Mouse (Mus musculus) kidney, embryonic 16.5 days (tissue): ENCODE data around the gene Dync1li1. TPM values are rescaled to one million over a fixed set of nuclear protein-coding genes. Genes with fewer than 3 reads are reported as not detected.

Experiments used
- ATAC-seq: fragments of 200-750 bp; cut with Nextera tagmentation; 2 replicates; pipeline ENCODE4 v1.8.0; 2017; ENCODE audit warnings: moderate TSS enrichment; ENCODE audit not compliant: low FRiP score, low TSS enrichment
- H3K27ac ChIP-seq: fragments of 300-500 bp; sonication (generic); 2 replicates; pipeline ENCODE4 v1.5.1; 2014; ENCODE audit warnings: low read length
- H3K27me3 ChIP-seq: fragments of 300-500 bp; sonication (generic); 2 replicates; pipeline ENCODE4 v1.6.1; 2014; ENCODE audit warnings: low read length, control low read depth, mixed read lengths; ENCODE audit not compliant: insufficient read depth
- H3K36me3 ChIP-seq: fragments of 300-500 bp; sonication (generic); 2 replicates; pipeline ENCODE4 v1.6.1; 2014; ENCODE audit warnings: low read length, control low read depth, mixed read lengths; ENCODE audit not compliant: insufficient read depth
- H3K4me1 ChIP-seq: fragments of 300-500 bp; sonication (generic); 2 replicates; pipeline ENCODE4 v1.6.1; 2014; ENCODE audit warnings: low read length, control low read depth, mixed read lengths; ENCODE audit not compliant: insufficient read depth
- H3K4me2 ChIP-seq: fragments of 300-500 bp; sonication (generic); replicated peaks from 2 replicates; pipeline ENCODE4 v1.6.1; 2014; ENCODE audit warnings: low read depth, low read length
- H3K4me3 ChIP-seq: fragments of 300-500 bp; sonication (generic); 2 replicates; pipeline ENCODE4 v1.5.1; 2014; ENCODE audit warnings: mild to moderate bottlenecking, low read length
- H3K9ac ChIP-seq: fragments of 300-500 bp; sonication (generic); replicated peaks from 2 replicates; pipeline ENCODE4 v1.6.1; 2014; ENCODE audit warnings: low read length
- H3K9me3 ChIP-seq: fragments of 300-500 bp; sonication (generic); 2 replicates; pipeline ENCODE4 v1.6.1; 2016; ENCODE audit warnings: low read length, control low read depth
- WGBS: fragments of 180-500 bp; shearing (Covaris S2); extraction: QIAGEN DNeasy Blood & Tissue Kit; methylation state at CpG from one replicate; pipeline ENCODE4 v1.1.7; 2014; 5-methylcytosine and 5-hydroxymethylcytosine counted together
- polyA plus RNA-seq: library from polyadenylated mRNA; unstranded; fragments of >200 nt; fragmentation: Nextera tagmentation; extraction: Ambion mirVana; gene quantifications from 2 replicates; pipeline ENCODE4 v1.2.1, GENCODE M21; 2015

The Dync1li1 gene
- polyA plus RNA-seq, 1 experiment from 2014 or later: 45.7 TPM

- Histone ChIP-seq H3K9me3 (no peaks in the 10 kb centered on the region), H3K36me3 (peaks cover 6% of the 10 kb centered on the region), H3K4me3 (no peak overlapping the region), H3K9ac (no peak overlapping the region), H3K27me3 (no peaks in the 10 kb centered on the region), H3K4me2 (no peak overlapping the region), H3K4me1 (peaks cover 15% of the 10 kb centered on the region), H3K27ac (no peak overlapping the region)
- no peak for ATAC-seq
- 84% methylated on average over 9 of the region's 9 CpGs for WGBS
These were observed 51.7 kb downstream of the Dync1li1 start for GRCm38 (mm10) chr9:114740336-114740735.

DNA sequence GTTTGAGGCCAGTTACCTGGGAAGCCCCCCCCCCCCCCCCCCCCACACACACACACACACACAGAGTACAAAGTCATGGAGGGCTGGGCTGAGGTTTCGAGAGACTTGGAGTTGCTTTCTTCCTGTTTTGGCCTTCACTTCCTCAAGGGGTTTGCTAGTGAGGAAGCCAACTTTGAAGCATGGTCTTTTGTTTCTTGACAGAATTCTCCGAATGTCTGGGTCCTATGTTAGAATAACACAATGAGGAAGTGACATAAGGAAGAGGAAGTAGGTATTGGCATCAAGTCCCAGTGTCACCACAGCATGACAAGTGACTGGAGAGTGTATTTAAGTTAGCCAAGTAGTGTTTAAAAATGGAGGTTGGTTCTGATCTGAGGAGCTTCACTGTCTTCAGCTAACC is 54.1 kb downstream of the Dync1li1 start:
- Histone ChIP-seq H3K27me3 (no peaks in the 10 kb centered on the region), H3K4me2 (no peak overlapping the region), H3K27ac (no peak overlapping the region; the same call in 1 of the 2 replicates), H3K4me3 (no peak overlapping the region), H3K9me3 (no peaks in the 10 kb centered on the region), H3K36me3 (peaks cover 17% of the 10 kb centered on the region), H3K9ac (no peak overlapping the region), H3K4me1 (no peaks in the 10 kb centered on the region; the same call in 1 of the 2 replicates)
- WGBS: 79% methylated on average over 2 of the region's 2 CpGs
- ATAC-seq: no peak

GRCm38 (mm10) chr9:114745163-114745562 is 56.6 kb downstream of the Dync1li1 start:
- Histone ChIP-seq H3K9ac (no peak overlapping the region), H3K27ac (no peak overlapping the region), H3K4me3 (no peak overlapping the region), H3K4me1 (no peaks in the 10 kb centered on the region; the same call in 1 of the 2 replicates), H3K27me3 (no peaks in the 10 kb centered on the region), H3K9me3 (no peaks in the 10 kb centered on the region), H3K4me2 (no peak overlapping the region), H3K36me3 (peaks cover 26% of the 10 kb centered on the region)
- no peak for ATAC-seq
- 77% methylated on average over 4 of the region's 4 CpGs for WGBS

GRCm38 (mm10) chr9:114745654-114746053 is 57.1 kb downstream of the Dync1li1 start:
- H3K27ac ChIP-seq: no peak overlapping the region
- no peaks in the 10 kb centered on the region for H3K9me3 ChIP-seq
- no peak overlapping the region for H3K4me3 ChIP-seq
- 81% methylated on average over 4 of the region's 4 CpGs for WGBS
- peaks cover 21% of the 10 kb centered on the region for H3K36me3 ChIP-seq
- no peaks in the 10 kb centered on the region; the same call in 1 of the 2 replicates for H3K4me1 ChIP-seq
- H3K9ac ChIP-seq: no peak overlapping the region
- no peaks in the 10 kb centered on the region for H3K27me3 ChIP-seq
- H3K4me2 ChIP-seq: no peak overlapping the region
- no peak for ATAC-seq

GRCm38 (mm10) chr9:114747012-114747411 is 58.4 kb downstream of the Dync1li1 start:
- WGBS: 58% methylated on average over 10 of the region's 10 CpGs
- Histone ChIP-seq H3K27ac (no peak overlapping the region), H3K9ac (no peak overlapping the region)

DNA sequence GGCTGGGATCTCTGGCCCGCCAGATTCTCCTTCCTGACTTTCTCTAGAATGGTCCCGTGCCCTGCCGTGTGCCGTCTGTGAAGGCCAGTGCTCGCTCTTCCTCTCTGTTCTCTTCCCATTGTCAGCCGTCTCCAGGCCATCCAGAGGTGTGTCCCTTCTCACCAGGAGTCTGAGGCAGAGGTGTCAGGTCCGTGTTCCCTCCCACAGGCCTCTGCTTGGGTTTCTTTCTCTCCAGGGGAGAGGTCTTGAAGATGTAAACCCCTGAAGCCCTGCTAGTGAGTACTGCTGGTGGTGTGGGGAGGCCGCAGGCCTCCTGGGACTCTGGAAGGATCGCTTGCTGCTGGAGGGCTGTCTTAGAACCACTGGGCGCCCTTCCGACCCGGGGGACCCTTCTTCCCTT is 58.9 kb downstream of the Dync1li1 start:
- Histone ChIP-seq H3K4me1 (no peaks in the 10 kb centered on the region; the same call in 1 of the 2 replicates), H3K27ac (no peak overlapping the region), H3K27me3 (no peaks in the 10 kb centered on the region), H3K9ac (no peak overlapping the region), H3K36me3 (peaks cover 20% of the 10 kb centered on the region), H3K9me3 (no peaks in the 10 kb centered on the region), H3K4me2 (no peak overlapping the region), H3K4me3 (no peak overlapping the region)
- WGBS: 69% methylated on average over 12 of the region's 12 CpGs
- no peak for ATAC-seq

More at GRCm38 (mm10) chr9:114747012-114747411, 58.4 kb downstream of the Dync1li1 start:
- H3K27me3 ChIP-seq: no peaks in the 10 kb centered on the region
- ATAC-seq: no peak; the same call in 1 of the 2 replicates
- no peak overlapping the region for H3K4me3 ChIP-seq
- no peaks in the 10 kb centered on the region; the same call in 1 of the 2 replicates for H3K4me1 ChIP-seq
- H3K36me3 ChIP-seq: peaks cover 20% of the 10 kb centered on the region
- no peak overlapping the region for H3K4me2 ChIP-seq
- no peaks in the 10 kb centered on the region for H3K9me3 ChIP-seq

DNA sequence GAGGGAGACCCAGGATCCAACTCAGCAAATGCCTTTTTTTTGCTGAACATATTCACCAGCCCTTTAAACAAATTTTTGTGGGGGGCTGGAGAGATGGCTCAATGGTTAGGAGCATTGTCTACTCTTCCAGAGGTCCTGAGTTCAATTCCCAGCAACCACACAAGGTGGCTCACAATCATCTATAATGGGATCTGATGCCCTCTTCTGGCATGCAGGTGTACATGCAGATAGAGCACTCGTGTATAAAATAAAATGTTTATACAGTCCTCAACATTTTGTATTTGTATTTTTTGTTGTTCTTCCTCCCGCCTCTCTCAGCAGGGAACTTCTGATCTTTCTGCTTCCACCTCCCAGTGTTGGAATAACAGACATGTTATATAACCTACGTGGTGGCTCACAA is 63.0 kb downstream of the Dync1li1 start:
- no peak for ATAC-seq
- H3K4me3 ChIP-seq: no peak overlapping the region
- no peaks in the 10 kb centered on the region; the same call in 1 of the 2 replicates for H3K4me1 ChIP-seq
- no peak overlapping the region for H3K4me2 ChIP-seq
- no peaks in the 10 kb centered on the region for H3K9me3 ChIP-seq
- H3K27ac ChIP-seq: no peak overlapping the region
- no peak overlapping the region for H3K9ac ChIP-seq
- H3K27me3 ChIP-seq: no peaks in the 10 kb centered on the region
- peaks cover 26% of the 10 kb centered on the region for H3K36me3 ChIP-seq
- 81% methylated on average over 3 of the region's 3 CpGs for WGBS

GRCm38 (mm10) chr9:114752311-114752710 is 63.7 kb downstream of the Dync1li1 start:
- Histone ChIP-seq H3K4me3 (0 out of 2 replicates have a peak overlapping the region, but pooled peaks have one; percentile 55), H3K27ac (no peak overlapping the region), H3K4me2 (peak overlapping the region; percentile 78), H3K9ac (no peak overlapping the region), H3K9me3 (no peaks in the 10 kb centered on the region), H3K4me1 (no peaks in the 10 kb centered on the region; the same call in 1 of the 2 replicates), H3K36me3 (peaks cover 28% of the 10 kb centered on the region), H3K27me3 (no peaks in the 10 kb centered on the region)
- ATAC-seq: no peak
- WGBS: 81% methylated on average over 9 of the region's 9 CpGs

- peak; percentile 94 for ATAC-seq
- Histone ChIP-seq H3K9ac (peak overlapping the region; percentile 72), H3K4me1 (no peaks in the 10 kb centered on the region), H3K4me3 (peak overlapping the region; percentile 55), H3K9me3 (no peaks in the 10 kb centered on the region), H3K27ac (peak overlapping the region; percentile 54), H3K4me2 (peak overlapping the region; percentile 78), H3K27me3 (no peaks in the 10 kb centered on the region), H3K36me3 (peaks cover 23% of the 10 kb centered on the region)
- WGBS: 6% methylated on average over 36 of the region's 36 CpGs
These were observed 64.4 kb downstream of the Dync1li1 start for GRCm38 (mm10) chr9:114752863-114753484.

DNA sequence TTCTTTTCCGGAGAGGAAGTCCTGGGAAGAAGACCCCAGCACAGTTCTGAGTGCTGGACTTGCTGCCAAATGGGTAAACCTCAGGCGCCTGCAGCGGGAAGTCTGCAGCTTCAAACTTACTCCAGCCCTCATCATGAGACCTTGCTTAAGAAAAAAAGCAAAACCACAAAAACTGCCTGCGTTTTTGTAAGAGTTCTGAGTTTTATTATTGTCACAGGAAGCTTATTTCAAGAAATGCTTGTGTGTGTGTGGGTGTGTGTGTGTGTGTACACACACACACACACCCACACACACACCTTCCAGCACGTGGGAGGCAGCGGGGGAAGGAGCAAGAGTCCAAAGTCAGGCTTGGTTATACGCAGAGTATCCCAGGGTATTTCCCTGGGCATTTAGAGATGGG is 69.7 kb downstream of the Dync1li1 start:
- no peak overlapping the region for H3K27ac ChIP-seq
- H3K4me1 ChIP-seq: no peaks in the 10 kb centered on the region
- H3K9me3 ChIP-seq: no peaks in the 10 kb centered on the region
- no peaks in the 10 kb centered on the region for H3K27me3 ChIP-seq
- H3K36me3 ChIP-seq: peaks cover 35% of the 10 kb centered on the region
- no peak for ATAC-seq
- no peak overlapping the region for H3K4me3 ChIP-seq
- H3K9ac ChIP-seq: no peak overlapping the region
- no peak overlapping the region for H3K4me2 ChIP-seq
- 64% methylated on average over 7 of the region's 7 CpGs for WGBS
